Mouse (Mus musculus) liver, adult 2 months (tissue): ENCODE data around the gene Ddn. TPM values are rescaled to one million over a fixed set of nuclear protein-coding genes. Genes with fewer than 3 reads are reported as not detected.

Experiments
- DNase-seq: peaks from one replicate; pipeline ENCODE4 v3.0.0-alpha.2; 2011; ENCODE audit warnings: low read depth, low spot score; ENCODE audit errors: extremely low read depth
- H3K27ac ChIP-seq: fragments of 200-500 bp; replicated peaks from 2 replicates; pipeline ENCODE4 v1.5.1; 2012; ENCODE audit warnings: low read depth, mild to moderate bottlenecking, control low read depth, inconsistent platforms, low read length; ENCODE audit not compliant: insufficient read depth
- H3K27me3 ChIP-seq: fragments of 200-500 bp; 2 replicates; pipeline ENCODE4 v1.6.1; 2012; ENCODE audit warnings: mild to moderate bottlenecking, moderate library complexity, low read length, inconsistent platforms; ENCODE audit not compliant: control insufficient read depth, insufficient read depth
- H3K36me3 ChIP-seq: fragments of 200-500 bp; 2 replicates; pipeline ENCODE4 v1.6.1; 2012; ENCODE audit warnings: low read length, inconsistent platforms; ENCODE audit not compliant: control insufficient read depth, insufficient read depth
- H3K4me1 ChIP-seq: fragments of 200-500 bp; 2 replicates; pipeline ENCODE4 v1.6.1; 2011; ENCODE audit warnings: low read length; ENCODE audit not compliant: control insufficient read depth, insufficient read depth
- H3K4me3 ChIP-seq: fragments of 200-500 bp; 2 replicates; pipeline ENCODE4 v1.5.1; 2011; ENCODE audit warnings: low read depth, mild to moderate bottlenecking, control low read depth, low read length, moderate library complexity; ENCODE audit not compliant: insufficient read depth
- H3K79me2 ChIP-seq: fragments of 200-500 bp; 2 replicates; pipeline ENCODE4 v1.6.1; 2012; ENCODE audit warnings: inconsistent platforms, mild to moderate bottlenecking, low read length, moderate library complexity; ENCODE audit not compliant: control insufficient read depth, insufficient read depth
- H3K9ac ChIP-seq: fragments of 200-500 bp; 2 replicates; pipeline ENCODE4 v1.6.1; 2012; ENCODE audit warnings: low read depth, mild to moderate bottlenecking, control low read depth, inconsistent platforms, low read length
- CTCF ChIP-seq: fragments of 200-500 bp; IDR thresholded peaks from 2 replicates; pipeline ENCODE4 v1.5.1; 2011; ENCODE audit warnings: low read depth, low read length, control low read depth
- POLR2A ChIP-seq: fragments of 200-500 bp; IDR thresholded peaks from 2 replicates; pipeline ENCODE4 v1.6.1; 2011; ENCODE audit warnings: low read length, control low read depth; ENCODE audit not compliant: insufficient read depth; ENCODE audit errors: extremely low read depth
- WGBS: fragments of 180-500 bp; shearing (Covaris S2); methylation state at CpG from one replicate; pipeline ENCODE4 v1.1.7; 2018; 5-methylcytosine and 5-hydroxymethylcytosine counted together
- polyA plus RNA-seq: library from polyadenylated mRNA; depleted of rRNA; stranded (reverse); fragments of >200 nt; gene quantifications from 2 replicates; pipeline ENCODE4 v1.2.3, GENCODE M21; 2012
- total RNA-seq: library from RNA; depleted of rRNA; stranded (reverse); fragments of >200 nt; gene quantifications from 2 replicates; pipeline ENCODE4 v1.2.3, GENCODE M21; 2014

The Ddn gene
- total and polyA plus RNA-seq, 2 experiments, result not detected

DNA sequence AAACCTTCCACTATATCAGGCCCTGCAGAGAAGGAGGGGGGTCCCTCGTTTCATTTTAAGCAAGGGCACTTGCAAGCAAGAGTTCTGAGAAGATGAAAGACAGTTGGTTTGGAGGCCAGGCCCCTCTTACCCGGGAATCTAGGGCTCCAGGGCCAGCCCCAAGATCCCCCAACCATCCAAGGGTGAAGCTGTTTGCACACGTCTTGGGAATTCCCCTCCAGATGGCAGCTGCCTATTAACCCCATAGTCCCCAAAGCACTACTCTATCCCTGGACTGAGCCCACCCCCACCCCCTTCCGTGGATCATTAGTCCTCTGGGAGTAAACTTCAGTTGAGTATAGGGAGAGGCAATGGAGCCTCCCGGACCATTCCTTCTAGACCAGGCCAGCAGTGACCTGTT is 33.8 kb downstream of the Ddn start:
- DNase-seq, result no peak
- no peak overlapping the region for H3K4me3 ChIP-seq
- H3K27ac ChIP-seq, result no peak overlapping the region
- H3K9ac ChIP-seq, result no peak overlapping the region
- WGBS, result 38% methylated on average over 5 of the region's 5 CpGs
- peaks cover 7% of the 10 kb centered on the region; the same call in 1 of the 2 replicates for H3K4me1 ChIP-seq
- TF ChIP-seq POLR2A (no peak), CTCF (no peak)
- H3K79me2 ChIP-seq, result no peaks in the 10 kb centered on the region
- peaks cover 38% of the 10 kb centered on the region for H3K27me3 ChIP-seq
- H3K36me3 ChIP-seq, result no peaks in the 10 kb centered on the region

DNA sequence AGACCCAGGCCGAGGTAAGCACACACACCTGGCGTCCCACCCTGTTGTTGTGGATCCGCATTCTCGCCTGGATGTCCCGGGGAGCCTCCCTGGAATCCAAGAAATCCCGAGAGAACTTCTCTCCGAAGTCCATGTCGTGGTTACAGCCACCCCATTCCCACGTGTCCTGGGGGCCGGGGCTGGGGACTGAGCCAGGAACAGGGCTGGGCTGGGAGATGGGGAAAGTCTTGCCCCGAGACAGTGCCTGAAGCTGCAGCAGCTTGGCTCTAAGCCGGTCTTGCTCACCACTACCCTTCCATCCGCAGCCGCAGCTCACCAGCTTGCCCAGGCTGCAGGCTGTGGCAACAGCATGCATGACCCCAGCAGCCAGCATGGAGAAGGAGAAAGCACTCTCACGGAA is 35.2 kb downstream of the Ddn start:
- Histone ChIP-seq H3K79me2 (no peaks in the 10 kb centered on the region), H3K27me3 (peaks cover 32% of the 10 kb centered on the region), H3K27ac (no peak overlapping the region), H3K4me1 (peaks cover 7% of the 10 kb centered on the region; the same call in 1 of the 2 replicates), H3K36me3 (no peaks in the 10 kb centered on the region), H3K4me3 (no peak overlapping the region), H3K9ac (no peak overlapping the region)
- DNase-seq, result no peak
- WGBS, result 61% methylated on average over 15 of the region's 15 CpGs
- TF ChIP-seq POLR2A, result no peak
- no peak for TF ChIP-seq CTCF

DNA sequence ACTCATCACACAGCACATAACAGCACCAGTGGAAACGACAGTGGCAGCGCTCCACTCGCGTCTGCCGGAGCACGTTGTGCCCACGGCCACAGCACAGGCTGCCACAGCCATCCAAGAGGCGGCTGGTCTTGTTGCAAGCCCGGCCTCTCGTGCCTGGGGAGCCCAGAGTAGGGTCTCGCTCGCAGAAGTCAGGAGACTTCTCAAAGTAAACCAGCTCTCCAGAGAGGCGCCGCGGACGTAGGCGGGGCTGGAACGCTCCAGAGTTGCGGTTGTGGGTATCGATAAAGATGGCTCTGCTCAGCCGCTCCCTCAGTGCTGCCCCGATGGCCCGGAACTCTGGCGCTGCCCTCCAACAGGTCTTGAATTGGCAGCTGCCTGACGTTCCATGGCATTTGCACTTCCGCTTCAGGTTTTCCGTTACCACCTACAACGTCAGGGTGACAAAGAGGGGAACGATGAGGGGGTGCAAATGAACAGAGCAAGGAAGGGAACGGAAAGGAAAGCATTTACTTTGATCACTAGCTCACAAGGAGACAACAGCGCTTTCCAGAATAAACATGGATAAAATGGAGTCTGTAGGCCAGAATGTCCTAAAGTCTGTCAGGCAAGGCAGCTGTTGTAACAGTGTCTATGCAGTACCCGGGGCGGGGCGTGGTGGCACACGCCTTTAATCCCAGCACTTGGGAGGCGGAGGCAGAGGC is 36.6 kb downstream of the Ddn start:
- WGBS, result 5% methylated on average over 36 of the region's 36 CpGs
- peaks cover 7% of the 10 kb centered on the region; the same call in 1 of the 2 replicates for H3K4me1 ChIP-seq
- peaks cover 19% of the 10 kb centered on the region for H3K27me3 ChIP-seq
- H3K9ac ChIP-seq, result peak overlapping the region; percentile 50; the same call in 1 of the 2 replicates
- peak; percentile 15 for DNase-seq
- TF ChIP-seq POLR2A (no peak), CTCF (no peak)
- no peak overlapping the region for H3K27ac ChIP-seq
- peak overlapping the region; percentile 35; the same call in 1 of the 2 replicates for H3K4me3 ChIP-seq
- no peaks in the 10 kb centered on the region for H3K79me2 ChIP-seq
- H3K36me3 ChIP-seq, result no peaks in the 10 kb centered on the region

DNA sequence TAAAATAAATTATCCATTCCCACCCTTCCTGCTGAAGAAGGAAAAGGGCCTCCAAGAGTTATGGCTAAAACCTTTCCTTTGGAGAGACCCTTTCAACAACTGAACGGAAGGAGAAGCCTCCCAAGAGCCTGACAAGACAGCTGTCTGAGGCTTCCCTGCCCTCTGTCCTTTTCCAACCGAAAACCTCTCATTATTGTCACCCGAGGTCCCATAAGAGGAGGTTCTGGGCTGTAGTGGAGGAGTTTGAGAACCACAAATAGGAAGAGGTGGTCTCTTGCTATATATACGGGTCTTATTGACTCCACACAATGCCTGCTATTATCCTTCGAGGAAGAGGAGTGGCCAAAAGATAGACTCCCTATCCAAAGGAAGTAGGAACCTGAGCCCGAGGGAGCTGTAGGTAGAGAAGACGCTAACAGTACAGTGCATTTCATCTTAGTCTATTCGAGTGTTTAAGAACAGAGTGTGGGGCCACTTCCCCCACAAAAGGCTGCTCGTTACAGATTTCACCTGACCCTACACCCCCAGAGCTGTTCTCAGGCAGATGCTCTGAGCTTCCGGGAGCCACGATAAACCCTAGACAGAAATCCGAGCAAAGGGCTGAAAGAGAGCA is 37.4 kb downstream of the Ddn start:
- Histone ChIP-seq H3K4me1 (peaks cover 7% of the 10 kb centered on the region; the same call in 1 of the 2 replicates), H3K9ac (no peak overlapping the region), H3K79me2 (no peaks in the 10 kb centered on the region), H3K4me3 (no peak overlapping the region), H3K27me3 (peaks cover 12% of the 10 kb centered on the region), H3K27ac (no peak overlapping the region), H3K36me3 (no peaks in the 10 kb centered on the region)
- TF ChIP-seq POLR2A (no peak), CTCF (no peak)
- 25% methylated on average over 12 of the region's 12 CpGs for WGBS
- no peak for DNase-seq

DNA sequence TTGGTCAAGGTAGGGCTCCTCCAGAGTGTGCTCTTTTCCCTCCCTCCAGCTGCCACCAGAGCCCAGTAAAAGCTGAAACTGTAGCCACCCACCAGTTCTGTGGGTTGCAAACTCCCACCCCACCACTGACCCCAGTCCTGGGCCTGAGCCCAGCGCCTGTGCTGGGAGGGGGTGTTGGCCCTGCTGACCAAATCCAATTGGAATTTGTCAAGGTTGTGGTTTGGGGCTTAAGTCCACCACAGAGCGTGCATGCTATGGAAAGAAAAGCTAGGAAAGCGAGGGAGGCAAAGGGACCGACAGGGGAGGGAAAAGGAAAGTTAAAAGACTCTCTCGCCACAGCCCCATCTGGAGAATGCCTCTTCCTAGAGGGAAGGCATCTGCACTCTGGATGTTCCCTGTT is 41.0 kb downstream of the Ddn start:
- no peak for DNase-seq
- Histone ChIP-seq H3K27me3 (0 out of 2 replicates have a peak, but pooled peaks cover 4% of the 10 kb centered on the region), H3K36me3 (no peaks in the 10 kb centered on the region), H3K79me2 (no peaks in the 10 kb centered on the region), H3K27ac (no peak overlapping the region), H3K4me3 (no peak overlapping the region), H3K9ac (no peak overlapping the region), H3K4me1 (peaks cover 10% of the 10 kb centered on the region)
- TF ChIP-seq POLR2A (no peak), CTCF (no peak)
- 74% methylated on average over 5 of the region's 5 CpGs for WGBS

DNA sequence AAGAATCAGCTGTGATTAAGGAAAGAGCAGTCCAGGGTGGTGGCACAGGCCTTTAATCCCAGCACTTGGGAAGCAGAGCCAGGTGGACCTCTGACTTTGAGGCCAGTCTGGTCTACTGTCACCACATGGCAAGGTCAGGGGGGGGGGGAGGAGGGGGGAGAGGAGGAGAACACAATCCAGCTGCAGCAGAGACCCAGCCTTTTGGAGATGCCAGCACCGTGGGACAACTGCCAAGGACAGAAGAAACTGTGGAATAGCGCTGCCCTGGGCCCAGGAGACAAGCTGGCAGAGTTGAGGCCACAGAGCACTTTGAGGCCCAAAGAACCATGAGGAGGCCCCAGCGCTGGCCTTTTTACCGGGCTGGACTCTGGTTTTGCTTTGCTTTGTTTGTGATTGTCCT is 43.4 kb downstream of the Ddn start:
- 68% methylated on average over 4 of the region's 4 CpGs for WGBS

More for the DNA sequence above, 43.4 kb downstream of the Ddn start:
- Histone ChIP-seq H3K4me1 (peaks cover 3% of the 10 kb centered on the region), H3K79me2 (peaks cover 19% of the 10 kb centered on the region), H3K36me3 (no peaks in the 10 kb centered on the region), H3K4me3 (no peak overlapping the region), H3K9ac (no peak overlapping the region), H3K27me3 (no peaks in the 10 kb centered on the region), H3K27ac (no peak overlapping the region)
- DNase-seq, result no peak
- TF ChIP-seq CTCF, result no peak
- no peak for TF ChIP-seq POLR2A
